Mouse (Mus musculus) ES-Bruce4 (cell line): ENCODE data around the gene Rps6kb1.

ENCODE experiments used
- CTCF ChIP-seq: IDR thresholded peaks from one replicate; pipeline ENCODE4 v1.8.1; 2011; ENCODE audit warnings: low read depth, low read length
- POLR2A ChIP-seq: IDR thresholded peaks from one replicate; pipeline ENCODE4 v1.8.1; 2011; ENCODE audit warnings: low read length; ENCODE audit not compliant: insufficient read depth

- no peak for TF ChIP-seq CTCF
- no peak for TF ChIP-seq POLR2A
Observed at GRCm38 (mm10) chr11:86581250-86581753, 36.7 kb upstream of the Rps6kb1 start.
